In the genomic region with DNA sequence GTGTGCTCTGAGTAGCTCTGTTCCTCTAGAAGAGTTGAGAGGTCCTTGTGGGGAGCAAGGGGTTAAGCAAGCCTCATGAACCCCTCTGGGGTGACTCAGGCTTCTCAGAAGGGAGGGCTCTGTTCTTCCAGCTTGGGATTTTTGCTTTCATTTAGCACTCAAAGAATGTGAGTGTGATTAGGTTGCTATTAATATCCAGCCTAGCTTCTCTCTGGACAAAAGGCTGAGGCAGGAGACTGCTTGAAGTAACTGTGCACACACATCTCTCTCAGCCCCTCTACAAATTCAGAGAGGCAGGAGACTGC, we compare ENCODE assay signal across 12 mouse cellular contexts.
"Had no signal": no experiment of that assay in that cellular context is flagged by ENCODE, and none has a peak within 500 bp of the region (broad histone marks: within the 10 kb centered on the region; RNA-seq: fewer than 3 reads in every experiment).

No protein-coding gene starts in this region.

- H3K4me1 ChIP-seq: midbrain, embryonic 15.5 days; neural tube, embryonic 12.5 days had no signal

- H3K36me3 ChIP-seq: limb, embryonic 12.5 days; lung, embryonic 15.5 days; midbrain, embryonic 15.5 days; neural tube, embryonic 12.5 days had no signal

- H3K9ac ChIP-seq: limb, embryonic 12.5 days; lung, embryonic 15.5 days; midbrain, embryonic 15.5 days; neural tube, embryonic 12.5 days had no signal

- H3K27me3 ChIP-seq: limb, embryonic 12.5 days; lung, embryonic 15.5 days; midbrain, embryonic 15.5 days; neural tube, embryonic 12.5 days had no signal

- H3K27ac ChIP-seq: layer of hippocampus, adult 2 months; limb, embryonic 12.5 days; lung, embryonic 15.5 days; midbrain, embryonic 15.5 days; neural tube, embryonic 12.5 days; stomach, postnatal 0 days had no signal

- DNase-seq: kidney, adult 9 months; kidney, postnatal 10 days; kidney, postnatal 4 days; thymus, adult 18-20 months; thymus, postnatal 14 days had no signal

- ATAC-seq: midbrain, embryonic 15.5 days had no signal

- H3K9me3 ChIP-seq: limb, embryonic 12.5 days; lung, embryonic 15.5 days; midbrain, embryonic 15.5 days; neural tube, embryonic 12.5 days had no signal

- H3K4me3 ChIP-seq: layer of hippocampus, adult 2 months; limb, embryonic 12.5 days; lung, embryonic 15.5 days; midbrain, embryonic 15.5 days; neural tube, embryonic 12.5 days had no signal

- H3K4me2 ChIP-seq: limb, embryonic 12.5 days; lung, embryonic 15.5 days; midbrain, embryonic 11.5 days; midbrain, embryonic 15.5 days; neural tube, embryonic 12.5 days had no signal
